Mouse (Mus musculus) left cerebral cortex, adult 2 months (tissue): Measurements from ENCODE around the gene Ccnyl1. TPM values are rescaled to one million over a fixed set of nuclear protein-coding genes. Genes with fewer than 3 reads are reported as not detected.

Experiments used
- DNase-seq, 2 experiments: peaks; one replicate each; pipeline ENCODE4 v3.0.0; 2021 to 2022; ENCODE audit warnings: low spot score in 2 of 2, mixed read lengths in 1 of 2; ENCODE audit errors: extremely low spot score in 1 of 2
- H3K27ac ChIP-seq: fragments of 200-600 bp; 2 replicates; pipeline ENCODE4 v1.8.1; 2022
- H3K4me3 ChIP-seq: fragments of 200-600 bp; 2 replicates; pipeline ENCODE4 v1.8.1; 2022
- CTCF ChIP-seq: fragments of 200-600 bp; IDR thresholded peaks from 2 replicates; pipeline ENCODE4 v1.8.1; 2022; ENCODE audit warnings: antibody characterized with exemption, mild to moderate bottlenecking, moderate library complexity
- intact Hi-C: fragments of 180-260 bp; cut with DNase I; formaldehyde crosslinking; loops from one replicate; pipeline ENCODE4 v1.15.1; 2025
- total RNA-seq, 2 experiments: library from RNA; stranded (reverse); gene quantifications; 2 replicates each; pipeline ENCODE4 v1.2.3; 2021

Ccnyl1 gene
- total RNA-seq, 2 experiments from 2014 or later = 19.7 to 20.2 TPM

GRCm38 (mm10) chr1:64753109-64753508 is 62.9 kb downstream of the Ccnyl1 start:
- intact Hi-C loops = no loop called here
- Histone ChIP-seq H3K4me3 (no peak overlapping the region), H3K27ac (no peak overlapping the region)
- TF ChIP-seq CTCF = no peak
- no peak for DNase-seq

GRCm38 (mm10) chr1:64753668-64754067 is 63.4 kb downstream of the Ccnyl1 start:
- no peak for TF ChIP-seq CTCF
- DNase-seq = no peak
- Histone ChIP-seq H3K4me3 (no peak overlapping the region), H3K27ac (no peak overlapping the region)
- intact Hi-C loops = no loop called here

- no peak for TF ChIP-seq CTCF
- intact Hi-C loops = no loop called here
- DNase-seq = no peak
- no peak overlapping the region for H3K4me3 ChIP-seq
- H3K27ac ChIP-seq = no peak overlapping the region
Observed at GRCm38 (mm10) chr1:64754658-64755057, 64.4 kb downstream of the Ccnyl1 start.

GRCm38 (mm10) chr1:64755971-64756639 is 65.8 kb downstream of the Ccnyl1 start:
- Histone ChIP-seq H3K27ac (no peak overlapping the region), H3K4me3 (no peak overlapping the region)
- no peak for TF ChIP-seq CTCF
- intact Hi-C loops = no loop called here
- DNase-seq = no peak

GRCm38 (mm10) chr1:64756640-64757030 is 66.4 kb downstream of the Ccnyl1 start:
- DNase-seq = no peak
- TF ChIP-seq CTCF = no peak
- H3K4me3 ChIP-seq = no peak overlapping the region
- H3K27ac ChIP-seq = no peak overlapping the region
- intact Hi-C loops = no loop called here

- no peak for DNase-seq
- no peak for TF ChIP-seq CTCF
- no peak overlapping the region for H3K4me3 ChIP-seq
- no peak overlapping the region for H3K27ac ChIP-seq
- intact Hi-C loops = no loop called here
Observed at GRCm38 (mm10) chr1:64757254-64757653, 67.0 kb downstream of the Ccnyl1 start.

- TF ChIP-seq CTCF = no peak
- DNase-seq = no peak
- intact Hi-C loops = no loop called here
Observed at GRCm38 (mm10) chr1:64757766-64758165, 67.5 kb downstream of the Ccnyl1 start.

GRCm38 (mm10) chr1:64761646-64762045 is 71.4 kb downstream of the Ccnyl1 start:
- TF ChIP-seq CTCF = no peak
- no peak overlapping the region for H3K27ac ChIP-seq
- intact Hi-C loops = no loop called here
- H3K4me3 ChIP-seq = no peak overlapping the region
- DNase-seq = no peak

More at GRCm38 (mm10) chr1:64757766-64758165, 67.5 kb downstream of the Ccnyl1 start:
- no peak overlapping the region for H3K27ac ChIP-seq
- H3K4me3 ChIP-seq = no peak overlapping the region

GRCm38 (mm10) chr1:64770169-64770568 is 79.9 kb downstream of the Ccnyl1 start:
- intact Hi-C loops = no loop called here
- TF ChIP-seq CTCF = no peak
- DNase-seq = no peak
- H3K4me3 ChIP-seq = no peak overlapping the region
- H3K27ac ChIP-seq = no peak overlapping the region

- Histone ChIP-seq H3K27ac (no peak overlapping the region), H3K4me3 (no peak overlapping the region)
- DNase-seq = no peak
- TF ChIP-seq CTCF = no peak
- intact Hi-C loops = no loop called here
Observed at GRCm38 (mm10) chr1:64773305-64773704, 83.0 kb downstream of the Ccnyl1 start.

Other genes starting within 250 kb of the Ccnyl1 start
- 10 to 100 TPM; 49.2 to 55.7 TPM for gene Creb1, start 157.8 kb upstream of the Ccnyl1 start, total RNA-seq
- 10 to 100 TPM; 13.1 to 14.4 TPM for gene Mettl21a, start 73.2 kb upstream of the Ccnyl1 start, total RNA-seq
- gene Fzd5, start 47.3 kb downstream of the Ccnyl1 start, total RNA-seq = 1 to 10 TPM in 1 of 2 experiments, under 1 TPM in 1; 0.93 to 1.4 TPM